Mouse (Mus musculus): ENCODE results near the gene Ror1.

DNA sequence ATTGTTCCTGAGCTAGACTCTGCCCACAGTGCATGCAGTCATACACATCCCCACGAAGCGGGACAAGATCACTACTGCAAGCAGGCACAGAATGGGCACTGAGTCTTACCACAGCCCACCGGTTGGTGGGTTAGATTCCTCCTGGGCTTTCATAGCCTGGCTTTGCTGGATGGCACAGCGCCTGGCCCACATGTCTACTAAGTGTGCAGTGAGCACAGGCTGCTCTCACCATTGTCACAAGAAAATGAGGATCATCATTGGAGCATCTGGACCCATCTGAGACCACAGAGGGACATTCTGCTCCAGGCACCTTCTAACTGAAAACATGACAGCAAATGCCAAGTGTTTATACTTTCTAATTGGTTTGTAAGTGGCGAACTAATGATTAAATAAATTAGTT, 279.7 kb downstream of the Ror1 start:
- TF ChIP-seq CTCF (IDR thresholded peaks at IDR 0.05; ENCODE audit: low read depth, low read length) (no peak), POLR2A (IDR thresholded peaks at IDR 0.05; ENCODE audit: insufficient read depth, low read length) (no peak), EP300 (IDR thresholded peaks at IDR 0.05; ENCODE audit: insufficient read depth, low read depth, low read length) (no peak)
